Mouse (Mus musculus): ENCODE results near the gene Mgat4a. TPM values are rescaled to one million over a fixed set of nuclear protein-coding genes. Genes with fewer than 3 reads are reported as not detected.

Gene Mgat4a
- total RNA-seq, 2 experiments from 2014 or later = 31.7 to 35.0 TPM

DNA sequence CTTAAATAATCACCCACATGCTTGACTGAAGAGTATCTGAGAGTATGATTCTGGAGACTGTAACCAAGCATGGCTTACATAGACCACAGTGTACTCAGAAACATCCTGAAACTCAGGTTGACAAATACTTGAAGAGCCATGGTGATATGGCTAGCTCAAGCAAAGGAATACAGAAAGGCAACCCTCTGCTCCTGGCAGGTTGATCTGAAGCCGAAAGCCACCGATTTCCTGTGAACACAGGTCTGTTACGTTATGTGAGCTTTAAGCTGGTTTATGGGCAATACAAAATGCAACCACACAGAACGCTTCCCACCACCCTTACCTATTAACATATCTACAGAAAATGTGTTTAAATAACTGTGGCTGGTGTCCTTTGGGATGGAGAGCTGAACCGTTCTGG is 71.8 kb downstream of the Mgat4a start:
- no peak for DNase-seq (ENCODE audit: low spot score in 2 of 2)

DNA sequence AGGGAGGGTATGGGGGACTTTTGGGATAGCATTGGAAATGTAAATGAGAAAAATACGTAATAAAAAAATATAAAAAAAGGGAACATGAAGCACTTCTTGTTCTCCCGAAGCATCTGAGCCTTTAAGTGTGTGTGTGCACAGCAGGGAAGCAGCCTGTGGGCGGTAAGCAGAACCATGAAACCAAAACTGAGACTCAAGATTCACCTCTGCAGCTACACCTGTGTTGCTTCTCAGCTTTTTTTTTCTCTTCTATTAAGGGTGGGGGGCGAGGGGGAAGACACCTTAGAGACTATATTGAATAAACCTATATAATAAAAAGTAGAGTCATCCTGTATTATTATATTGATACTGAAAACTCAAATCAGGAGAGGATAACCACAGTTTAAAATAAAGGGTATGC is 73.0 kb downstream of the Mgat4a start:
- no peak for DNase-seq (ENCODE audit: low spot score in 2 of 2)

DNA sequence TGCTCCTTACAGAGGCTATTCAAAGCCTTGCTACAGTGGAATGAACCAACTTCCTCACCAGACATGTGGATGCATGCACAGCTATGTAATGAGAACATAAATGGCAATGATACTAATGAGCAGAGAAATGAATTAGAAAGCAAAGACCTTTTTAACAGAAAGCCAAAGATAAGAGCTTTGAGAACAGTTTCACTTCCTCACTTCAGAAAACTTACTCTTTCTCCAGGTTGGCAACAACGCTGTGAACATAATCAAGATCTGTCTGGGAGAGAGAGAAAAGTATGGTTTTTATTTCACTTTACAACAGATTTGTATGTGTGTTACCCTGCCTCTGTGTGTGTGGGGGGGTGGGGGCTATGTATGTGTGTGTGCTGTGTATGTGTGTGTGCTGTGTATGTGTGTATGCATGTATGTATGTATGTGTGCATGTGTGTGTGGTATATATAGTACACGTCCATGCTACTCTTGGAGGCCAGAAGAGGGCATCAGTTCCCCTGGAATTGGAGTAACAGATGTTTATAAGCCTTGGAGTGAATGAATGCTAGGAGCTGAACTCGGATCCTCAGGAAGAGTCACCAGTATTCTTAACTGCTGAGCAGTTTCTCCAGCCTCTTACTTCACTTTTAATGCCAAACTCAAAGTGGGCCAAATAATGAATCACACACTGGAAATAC is 74.4 kb downstream of the Mgat4a start:
- no peak for DNase-seq (ENCODE audit: low spot score in 2 of 2)

DNA sequence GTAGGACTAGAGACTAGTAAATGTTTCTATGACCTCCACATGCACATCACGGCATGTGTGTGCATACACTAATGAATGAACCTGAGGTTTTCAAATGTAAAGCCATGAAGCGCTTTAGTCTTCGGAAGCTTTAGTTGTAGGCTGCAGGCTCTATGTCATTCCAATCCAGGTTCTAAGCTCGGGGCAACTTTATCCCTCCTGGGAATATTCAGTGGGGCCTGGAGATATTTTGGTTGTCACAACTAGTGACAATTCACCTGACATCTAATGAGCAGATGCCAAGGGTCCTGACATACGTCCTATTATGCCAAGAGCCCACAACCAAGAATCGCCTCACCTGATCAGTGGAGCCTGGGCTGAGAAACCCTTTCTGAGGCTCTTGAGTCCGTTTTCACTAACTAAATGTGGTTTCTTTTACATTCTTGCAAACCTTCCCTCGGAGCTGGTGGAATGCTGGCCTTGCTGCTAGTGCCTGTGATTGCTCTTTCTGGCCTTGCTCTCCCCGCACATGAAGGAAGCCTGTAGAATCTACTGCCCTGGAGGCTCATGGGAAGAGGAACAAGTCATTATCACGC is 75.9 kb downstream of the Mgat4a start:
- DNase-seq (ENCODE audit: low spot score in 2 of 2) = no peak

DNA sequence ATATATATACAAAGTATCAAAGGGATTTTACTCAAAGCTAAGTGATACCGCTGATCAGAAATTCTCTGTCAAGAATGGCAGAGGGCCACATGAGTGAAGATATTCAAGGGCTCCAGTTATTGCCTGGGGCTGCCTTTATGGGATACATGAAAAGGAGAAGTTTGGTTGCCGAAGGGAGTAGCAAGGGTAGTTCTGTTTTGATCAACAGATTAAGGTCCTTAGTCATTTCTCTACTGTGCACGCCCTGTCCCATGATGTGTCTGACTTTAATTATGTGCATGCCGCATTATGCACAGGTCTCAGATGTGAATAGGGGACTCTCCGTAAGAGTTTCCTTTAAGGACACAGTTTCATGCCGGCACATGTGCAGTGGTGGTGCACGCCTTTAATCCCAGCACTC is 83.3 kb downstream of the Mgat4a start:
- no peak for DNase-seq (ENCODE audit: low spot score in 2 of 2)

DNA sequence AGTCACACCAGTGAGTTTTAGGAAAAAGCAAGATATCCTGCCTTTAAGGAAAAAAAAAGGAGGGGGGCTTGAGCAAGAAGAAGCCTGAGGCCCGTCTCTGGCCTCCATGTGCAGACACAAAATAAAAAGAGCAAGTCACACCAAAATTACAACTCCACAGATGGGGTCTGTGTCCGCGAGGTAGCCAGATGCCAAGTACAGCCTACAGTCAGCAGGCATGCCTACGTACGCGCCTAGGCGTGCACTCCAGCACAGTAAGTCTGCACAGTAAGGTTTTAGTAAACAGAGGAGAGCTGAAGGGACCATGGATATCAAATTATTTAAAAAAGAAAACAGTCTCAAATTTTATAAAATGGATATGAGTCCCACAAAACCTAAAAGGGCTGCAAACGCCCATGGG is 89.5 kb downstream of the Mgat4a start:
- peak in 1 of 2 experiments; percentile 36 for DNase-seq (ENCODE audit: low spot score in 2 of 2)

DNA sequence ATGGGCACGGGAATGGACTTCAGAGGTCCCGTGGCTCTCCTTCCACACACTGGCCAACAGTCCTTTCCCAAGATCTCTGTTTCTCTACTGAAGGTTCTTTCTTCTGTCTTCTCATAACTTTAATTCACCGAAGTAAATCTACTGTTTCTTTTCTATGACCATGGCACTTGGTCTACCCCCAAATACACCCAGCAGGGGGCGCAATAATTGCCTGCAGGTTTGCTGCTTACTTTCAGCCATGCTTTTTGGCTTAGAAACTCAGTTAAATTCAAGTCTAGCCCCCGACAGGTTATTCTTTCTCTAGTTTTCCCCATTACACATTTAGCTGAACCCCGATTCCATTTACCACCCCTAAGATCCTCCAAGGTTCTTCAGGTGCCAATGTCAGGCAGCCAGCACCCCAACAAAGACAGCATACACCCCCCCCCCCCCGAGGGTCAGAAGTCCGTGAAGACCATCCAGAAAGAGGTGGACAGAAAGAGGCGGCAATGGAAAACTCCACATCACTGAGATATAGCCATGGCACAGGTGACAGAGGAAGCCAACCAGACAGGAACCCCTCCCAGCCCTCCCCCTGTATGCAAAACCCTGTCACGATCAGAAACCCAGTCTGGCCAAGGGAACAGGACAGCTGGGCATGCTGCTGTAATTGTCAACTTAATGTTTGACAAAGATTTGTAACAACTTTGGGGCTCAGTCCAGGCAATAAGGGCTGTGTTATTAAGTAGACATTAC is 92.3 kb downstream of the Mgat4a start:
- DNase-seq (ENCODE audit: low spot score in 2 of 2) = peak; percentile 45 to 70

DNA sequence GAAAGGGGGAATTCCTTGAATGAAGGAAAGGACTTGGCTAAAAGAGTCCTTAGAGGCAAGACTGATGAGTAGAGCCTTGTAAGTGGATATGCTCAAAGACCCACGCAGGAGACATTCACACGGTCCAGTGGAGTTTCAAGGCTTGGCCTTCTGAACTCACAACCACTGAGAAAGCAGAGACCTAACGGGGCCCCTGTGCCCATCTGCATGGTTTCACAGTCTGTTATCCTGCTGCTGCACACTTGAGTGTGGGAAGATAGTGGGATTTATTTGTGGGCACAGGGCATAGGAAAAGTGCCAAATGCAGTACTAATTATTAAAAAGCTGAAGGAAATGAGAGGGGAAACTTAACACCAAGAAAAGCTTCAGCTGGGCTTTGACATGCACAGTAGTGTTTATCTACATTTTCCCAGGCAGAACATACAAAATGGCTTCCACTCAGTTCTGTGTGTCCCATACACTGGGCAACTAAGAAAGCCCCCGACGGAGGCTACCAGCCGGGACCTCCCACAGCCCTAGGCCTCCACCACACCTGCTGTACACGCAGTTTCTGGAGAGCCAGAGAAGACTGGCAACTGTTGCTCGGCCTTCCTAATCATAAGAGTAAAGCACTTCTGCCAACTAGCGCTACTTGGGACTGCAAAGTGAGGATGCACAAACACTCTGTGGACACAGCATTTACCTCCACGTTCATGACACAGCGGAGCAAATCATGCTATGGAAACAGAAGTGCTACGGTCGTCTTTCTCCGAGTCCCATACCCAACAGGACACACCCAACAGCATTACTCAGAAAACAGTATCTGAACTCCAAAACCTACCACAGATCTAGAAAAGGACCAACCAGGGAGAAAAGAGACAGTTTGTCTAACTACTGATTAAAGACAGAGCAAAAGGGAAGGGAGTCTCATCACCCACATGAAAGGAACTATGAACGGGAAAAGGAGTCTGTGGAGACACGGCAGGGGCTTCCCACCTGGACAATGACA is 97.7 kb downstream of the Mgat4a start:
- no peak for DNase-seq (ENCODE audit: low spot score in 2 of 2)

DNA sequence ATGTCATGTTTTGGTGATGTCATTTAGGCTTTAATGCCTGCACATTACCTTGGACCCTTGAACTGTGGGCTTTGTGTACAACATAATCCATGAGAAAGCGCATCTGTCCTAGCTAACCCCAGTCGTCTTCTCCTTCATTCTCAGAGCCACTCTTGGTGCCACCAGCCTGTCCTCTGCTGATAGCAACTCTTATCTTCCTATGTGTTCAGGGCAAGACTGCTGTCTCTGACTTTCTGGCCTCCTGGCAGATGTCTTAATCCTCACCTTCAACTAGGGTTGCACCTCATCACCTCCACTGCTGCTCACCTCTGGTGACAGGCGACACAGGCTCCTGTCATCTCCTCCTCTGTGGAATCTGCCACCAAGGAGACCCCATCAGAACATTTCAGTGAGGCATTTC is 104.4 kb downstream of the Mgat4a start:
- DNase-seq (ENCODE audit: low spot score in 2 of 2) = no peak

DNA sequence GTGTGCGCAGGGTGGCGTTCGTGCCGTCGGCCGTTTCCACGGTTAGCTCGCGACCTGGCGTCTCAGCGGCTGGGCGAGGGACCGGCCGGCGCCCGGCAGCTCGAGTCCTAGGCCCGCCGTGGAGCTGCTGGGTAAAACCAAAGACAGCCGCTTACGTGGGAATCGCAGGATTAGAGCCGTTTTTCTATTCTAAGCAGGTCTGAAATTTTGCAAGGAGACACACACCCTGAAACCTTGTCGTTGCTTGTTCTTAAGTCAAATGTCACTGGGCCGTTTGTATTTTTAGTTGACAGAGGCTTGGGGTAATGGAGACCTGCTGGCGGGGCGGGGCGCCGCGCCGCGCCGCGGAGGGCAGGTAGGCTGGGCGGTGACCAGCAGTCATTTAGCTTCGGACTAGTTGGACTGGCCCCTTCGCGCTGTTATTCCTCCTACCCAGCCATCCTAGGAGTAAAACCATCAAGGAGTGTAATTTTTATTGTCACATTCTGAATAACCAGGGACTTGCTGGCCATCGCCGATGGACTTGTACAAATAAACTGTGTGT is 110.4 kb downstream of the Mgat4a start:
- no peak for DNase-seq (ENCODE audit: low spot score in 2 of 2)

DNA sequence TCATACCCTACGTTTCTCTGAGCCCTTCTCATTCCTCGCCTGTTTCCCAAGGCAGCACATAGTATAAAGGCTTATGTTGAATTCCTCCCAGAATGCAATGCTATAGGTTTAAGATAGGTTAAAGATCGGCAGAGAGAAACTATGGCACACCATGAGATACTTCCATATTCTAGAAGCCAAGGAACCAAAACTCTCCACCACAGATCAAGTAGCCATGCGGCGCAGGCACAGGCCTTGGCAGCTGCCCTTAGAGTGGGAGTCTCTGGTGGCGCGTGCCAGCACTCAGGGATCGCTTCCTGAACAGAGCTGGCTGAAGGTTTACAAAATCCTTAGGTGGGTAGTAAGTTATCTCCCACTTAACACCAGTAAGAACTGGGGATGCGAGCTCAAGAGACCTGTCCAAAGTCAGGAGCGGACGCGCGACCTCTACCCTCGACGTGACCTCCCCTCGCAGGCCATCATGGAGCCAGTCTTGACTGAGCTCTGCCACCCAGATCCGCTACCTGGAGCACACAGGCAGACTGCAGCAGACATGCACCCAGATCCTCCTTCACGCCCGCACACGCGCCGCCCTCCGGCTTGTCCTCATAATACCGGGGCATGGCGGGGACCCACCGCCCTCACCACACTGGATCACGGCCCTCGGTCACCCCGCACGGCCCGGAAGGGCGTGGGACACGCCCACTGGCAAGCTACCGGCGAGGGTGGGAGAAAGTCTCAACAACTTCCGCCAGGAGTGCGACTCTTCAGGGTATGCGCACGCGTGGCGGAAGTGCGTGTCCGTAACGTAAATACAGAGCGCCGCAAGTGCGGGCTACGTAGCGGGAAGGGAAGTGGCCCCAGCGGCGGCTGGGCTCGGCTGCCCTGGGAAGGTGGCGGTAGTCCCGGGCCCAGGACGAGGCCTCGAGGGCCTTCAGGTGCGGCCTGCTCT is 111.2 kb downstream of the Mgat4a start, which contains the start of the genes Coa5 and Unc50:
Coa5 (minus strand) TSS at position 738 of the 931 bp plus-strand sequence.
Unc50 (plus strand) TSS at position 774 of the 931 bp plus-strand sequence.
- peak; percentile 95 to 98 for DNase-seq (ENCODE audit: low spot score in 2 of 2)

DNA sequence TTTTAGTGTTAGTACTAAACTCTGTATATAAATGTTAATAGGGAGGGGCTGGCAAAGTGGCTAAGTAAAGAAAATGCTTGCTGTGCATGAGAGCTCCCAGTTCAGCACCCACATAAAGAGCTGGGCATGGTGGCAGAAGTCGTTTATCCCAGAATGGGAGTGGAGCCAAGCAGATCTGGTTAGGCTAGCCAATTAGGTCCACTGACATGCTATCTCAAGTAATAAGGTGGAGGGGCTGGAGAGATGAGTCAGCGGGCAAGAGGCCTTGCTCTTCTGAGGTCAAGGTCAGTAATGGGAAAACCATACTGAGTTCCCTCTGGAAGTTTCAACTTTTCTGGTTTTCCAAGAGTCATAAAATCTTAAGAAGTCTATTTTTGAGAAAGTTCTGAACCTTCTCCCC is 111.9 kb downstream of the Mgat4a start:
- DNase-seq (ENCODE audit: low spot score in 2 of 2) = no peak

DNA sequence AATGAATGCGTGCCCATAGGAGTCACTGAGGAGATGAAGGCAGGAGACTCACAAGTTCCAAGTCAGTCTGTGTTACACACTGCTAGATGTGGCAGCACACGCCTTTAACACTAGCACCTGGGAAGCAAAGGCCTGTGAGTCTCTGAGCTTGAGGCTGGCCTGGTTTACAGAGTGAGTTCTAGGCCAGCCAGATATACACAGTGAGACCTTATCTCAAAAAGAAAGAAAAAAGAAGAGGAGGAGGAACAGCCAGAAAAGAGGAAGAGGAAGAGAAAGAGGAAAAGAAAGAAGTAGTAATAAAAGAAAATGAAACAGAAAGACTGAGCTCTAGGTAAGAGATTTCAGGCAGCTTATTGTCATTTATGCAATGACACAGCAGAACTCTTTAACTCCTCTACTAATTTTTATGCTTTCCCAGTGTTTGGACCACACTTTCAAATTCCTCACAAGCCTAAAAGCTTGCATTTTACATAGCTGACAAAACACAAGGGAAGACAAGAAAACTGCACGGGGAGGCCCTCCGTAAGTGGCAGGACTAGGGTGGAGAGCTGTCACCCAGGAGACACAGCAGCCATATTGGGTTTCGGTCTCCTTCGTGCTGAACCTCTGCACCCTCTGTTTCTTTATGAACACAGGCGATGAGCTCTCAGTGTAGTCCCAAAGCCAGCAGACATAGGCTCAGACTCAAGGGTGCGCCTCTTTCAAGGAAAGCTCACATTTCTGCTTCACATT is 113.5 kb downstream of the Mgat4a start:
- no peak for DNase-seq (ENCODE audit: low spot score in 2 of 2)

DNA sequence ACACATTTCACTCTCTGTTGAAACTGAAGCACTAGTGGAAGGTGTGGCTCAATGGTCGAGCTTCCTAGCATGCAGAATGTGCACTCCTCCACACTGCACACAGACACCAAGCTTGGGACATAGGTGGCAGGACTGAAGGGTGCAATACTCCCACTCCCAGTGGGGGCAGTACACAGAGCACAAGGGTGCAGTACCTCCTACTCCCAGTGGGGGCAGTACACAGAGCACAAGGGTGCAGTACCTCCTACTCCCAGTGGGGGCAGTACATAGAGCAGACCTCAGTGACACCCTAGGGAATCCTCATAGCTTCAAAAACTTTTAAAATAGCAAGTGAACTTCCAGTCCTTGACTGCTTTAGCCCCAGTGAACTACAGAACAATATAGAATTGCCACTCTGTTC is 121.4 kb downstream of the Mgat4a start:
- no peak for DNase-seq (ENCODE audit: low spot score in 2 of 2)

DNA sequence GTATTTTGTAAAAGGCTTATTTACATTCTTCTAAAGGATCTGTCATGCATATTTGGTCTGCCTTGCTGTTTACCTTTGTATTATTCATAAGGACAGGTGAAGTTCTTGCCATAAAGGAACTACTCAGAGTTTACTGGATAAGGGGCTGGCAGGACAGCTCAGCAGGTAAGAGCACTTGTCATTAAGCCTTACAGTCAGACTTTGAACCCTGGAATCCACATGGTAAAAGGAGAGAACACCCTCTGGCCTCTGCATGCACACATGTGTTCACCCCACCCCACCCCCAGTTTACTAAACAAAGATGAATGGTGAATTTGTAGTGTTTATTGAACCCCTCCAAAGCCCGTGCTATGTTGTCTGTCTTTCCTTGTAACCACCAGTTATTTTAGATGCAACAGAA is 125.4 kb downstream of the Mgat4a start:
- DNase-seq (ENCODE audit: low spot score in 2 of 2) = no peak

DNA sequence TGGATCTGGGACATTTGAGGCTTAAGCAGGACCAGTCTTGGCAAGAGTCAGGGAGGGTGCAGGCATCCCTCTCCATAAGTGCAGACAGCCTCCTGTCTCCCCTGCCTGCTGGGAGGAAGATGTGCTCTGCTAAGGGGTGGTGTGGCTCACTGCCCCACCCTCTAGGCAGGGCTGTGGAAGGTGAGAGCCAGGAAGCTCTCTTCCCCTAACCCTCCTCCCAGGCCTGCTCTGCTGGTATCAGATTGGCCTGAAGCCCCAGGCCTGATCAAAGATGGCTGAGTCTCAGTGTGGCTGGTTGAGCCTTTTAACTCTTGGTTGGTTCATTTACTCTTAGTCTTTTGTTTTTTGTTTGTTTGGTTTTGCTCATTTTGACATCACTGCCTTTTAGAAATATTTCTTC is 131.2 kb downstream of the Mgat4a start:
- no peak for DNase-seq (ENCODE audit: low spot score in 2 of 2)

DNA sequence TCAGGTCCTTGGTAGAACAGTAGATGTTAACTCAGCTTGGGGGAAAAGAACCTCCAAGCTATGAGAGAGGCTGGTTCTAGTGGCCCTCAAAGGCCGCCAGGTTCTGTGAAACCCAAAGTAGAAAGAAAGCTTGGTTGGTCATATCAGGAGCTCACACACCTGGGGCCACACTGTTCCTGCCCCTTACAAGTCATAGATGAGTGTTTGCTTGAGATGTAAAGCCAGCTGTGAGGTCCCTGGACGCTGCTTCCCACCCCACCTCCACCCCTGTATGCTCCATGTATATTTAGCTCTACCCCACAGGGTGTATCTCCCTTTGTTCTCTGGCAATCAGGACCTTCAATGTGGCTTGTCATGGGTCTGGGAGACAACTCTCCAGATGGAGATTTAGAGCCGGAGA is 132.1 kb downstream of the Mgat4a start:
- no peak for DNase-seq (ENCODE audit: low spot score in 2 of 2)

DNA sequence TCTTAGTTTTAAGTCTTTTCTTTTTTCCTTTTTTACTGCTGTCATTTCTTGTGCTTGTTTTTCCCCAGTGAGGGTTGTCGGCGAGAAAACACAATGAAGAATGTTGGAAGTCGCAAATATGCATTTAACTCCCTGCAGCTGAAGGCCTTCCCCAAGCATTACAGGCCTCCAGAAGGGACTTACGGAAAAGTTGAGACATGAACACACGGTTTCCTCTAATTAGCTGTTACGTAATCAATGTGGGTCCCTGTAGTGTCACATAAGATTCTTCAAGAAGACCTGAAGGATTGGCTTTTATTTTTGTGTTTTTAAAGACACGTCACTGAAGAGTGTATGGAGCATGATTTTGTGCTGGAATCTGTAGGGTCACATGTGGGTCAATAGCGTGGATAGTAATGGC is 132.8 kb downstream of the Mgat4a start:
- DNase-seq (ENCODE audit: low spot score in 2 of 2) = no peak

DNA sequence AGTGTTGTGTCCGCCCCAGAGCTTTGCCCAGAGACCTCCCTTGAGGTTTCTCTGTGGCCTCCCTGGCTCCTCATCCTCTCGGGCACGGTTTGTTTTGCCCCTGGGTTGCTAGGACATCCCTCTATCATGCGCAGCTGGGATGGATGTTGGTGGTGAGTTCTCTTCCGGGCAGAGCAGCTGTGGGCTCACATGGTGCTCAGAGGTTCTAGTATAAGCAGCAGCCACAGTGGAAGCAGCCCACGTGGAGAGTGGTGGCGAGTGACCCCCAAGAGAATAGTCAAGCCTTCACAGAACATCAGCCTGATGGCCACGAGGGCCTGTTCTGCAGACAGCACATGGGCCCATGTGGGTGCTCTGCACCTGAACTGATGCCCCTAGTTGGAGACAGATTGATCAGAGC is 133.6 kb downstream of the Mgat4a start:
- no peak for DNase-seq (ENCODE audit: low spot score in 2 of 2)
